Mouse (Mus musculus): Measurements from ENCODE around the gene Abhd13.

Gene Abhd13

GRCm38 (mm10) chr8:9977573-9978314 is at the start of gene Abhd13, which contains the start of gene Lig4:
Abhd13 (plus strand) TSS chr8:9977707.
Lig4 (minus strand) TSS chr8:9977686.
- DNase-seq = peak; percentile 98

GRCm38 (mm10) chr8:9929746-9930445 is 47.6 kb upstream of the Abhd13 start:
- no peak for DNase-seq

- DNase-seq = peak; percentile 45 to 56
These were observed 44.8 kb upstream of the Abhd13 start for GRCm38 (mm10) chr8:9932711-9933110.

- peak; percentile 64 to 84 for DNase-seq
These were observed 42.5 kb upstream of the Abhd13 start for GRCm38 (mm10) chr8:9934891-9935565.

- no peak for DNase-seq
These were observed 41.9 kb upstream of the Abhd13 start for GRCm38 (mm10) chr8:9935574-9935973.

- no peak for DNase-seq
These were observed 28.2 kb upstream of the Abhd13 start for GRCm38 (mm10) chr8:9949134-9949890.

- DNase-seq = no peak
These were observed 19.2 kb upstream of the Abhd13 start for GRCm38 (mm10) chr8:9958338-9958737.

GRCm38 (mm10) chr8:9959919-9960318 is 17.6 kb upstream of the Abhd13 start:
- DNase-seq = no peak

GRCm38 (mm10) chr8:9971866-9972265 is 5.6 kb upstream of the Abhd13 start:
- DNase-seq = no peak

GRCm38 (mm10) chr8:9975276-9975675 is 2.2 kb upstream of the Abhd13 start:
- no peak for DNase-seq

GRCm38 (mm10) chr8:9975898-9976611 is 1.5 kb upstream of the Abhd13 start:
- DNase-seq = peak; percentile 98 to 99

GRCm38 (mm10) chr8:9977016-9977415 is 491 bp upstream of the Abhd13 start:
- no peak for DNase-seq

- no peak for DNase-seq
These were observed 1.1 kb downstream of the Abhd13 start for GRCm38 (mm10) chr8:9978475-9979230.

GRCm38 (mm10) chr8:9979746-9980145 is 2.2 kb downstream of the Abhd13 start:
- no peak for DNase-seq

- no peak for DNase-seq
These were observed 2.7 kb downstream of the Abhd13 start for GRCm38 (mm10) chr8:9980188-9980587.

GRCm38 (mm10) chr8:10004115-10004514 is 26.6 kb downstream of the Abhd13 start:
- DNase-seq = no peak

- peak; percentile 27 to 42 for DNase-seq
These were observed 28.9 kb downstream of the Abhd13 start, which contains the start of gene Tnfsf13b for GRCm38 (mm10) chr8:10006156-10006985. Tnfsf13b (plus strand) TSS chr8:10006467.

- DNase-seq = peak; percentile 5 to 10
These were observed 29.6 kb downstream of the Abhd13 start for GRCm38 (mm10) chr8:10006986-10007659.

GRCm38 (mm10) chr8:10007660-10008028 is 30.1 kb downstream of the Abhd13 start:
- DNase-seq = no peak

GRCm38 (mm10) chr8:10016252-10016651 is 38.7 kb downstream of the Abhd13 start:
- DNase-seq = no peak
